ENCODE assay signal across 9 mouse cellular contexts in genomic region chr8:20384990-20385389, GRCm38 (mm10). TPM values are rescaled to one million over a fixed set of nuclear protein-coding genes. Genes with fewer than 3 reads are reported as not detected.
DNase-seq lines count a peak whose midpoint lies in the region; ATAC-seq and TF ChIP-seq lines count a peak whose summit lies in the region.
"Not testable (repeated sequence)": the region's sequence is repeated elsewhere in the genome, so short reads cannot be mapped to it uniquely, and the experiment has no call there.
"Had no signal": no experiment of that assay in that cellular context is flagged by ENCODE, and none has a peak within 500 bp of the region (broad histone marks: within the 10 kb centered on the region; RNA-seq: fewer than 3 reads in every experiment).

No protein-coding gene starts in this region.

- not testable (repeated sequence) for TF ChIP-seq EP300 in lung, postnatal 0 days (IDR thresholded peaks at IDR 0.05)

- not testable (repeated sequence) for H3K27ac ChIP-seq in lung, embryonic 16.5 days (ENCODE audit: low read length); lung, postnatal 0 days (ENCODE audit: low read length)

- not testable (repeated sequence) for H3K36me3 ChIP-seq in lung, embryonic 16.5 days (ENCODE audit: control insufficient read depth, insufficient read depth, low read length); lung, postnatal 0 days (ENCODE audit: insufficient read depth, low read length)

- peak; percentile 44 for DNase-seq in heart, adult 11 months
- not testable (repeated sequence) for DNase-seq in lung, postnatal 0 days (ENCODE audit: low spot score)

- ATAC-seq in lung, embryonic 16.5 days (ENCODE audit: low read depth): peak; percentile 69
- peak; percentile 61 for ATAC-seq in lung, postnatal 0 days

- H3K27me3 ChIP-seq in lung, embryonic 16.5 days (ENCODE audit: control insufficient read depth, insufficient read depth, low read depth, low read length); lung, postnatal 0 days (replicated peaks; ENCODE audit: insufficient read depth, low read length): not testable (repeated sequence)

- H3K4me3 ChIP-seq in lung, embryonic 16.5 days (ENCODE audit: low read length); lung, postnatal 0 days (ENCODE audit: low read depth, low read length): not testable (repeated sequence)

- not testable (repeated sequence) for TF ChIP-seq CTCF in lung, postnatal 0 days (IDR thresholded peaks at IDR 0.05)

- H3K9me3 ChIP-seq in lung, embryonic 16.5 days (ENCODE audit: control insufficient read depth, low read length); lung, postnatal 0 days (ENCODE audit: low read length): not testable (repeated sequence)

- H3K4me2 ChIP-seq in lung, embryonic 16.5 days (ENCODE audit: low read depth, low read length); lung, postnatal 0 days (replicated peaks; ENCODE audit: low read depth, low read length): not testable (repeated sequence)

- not testable (repeated sequence) for H3K9ac ChIP-seq in lung, embryonic 16.5 days (ENCODE audit: low read length); lung, postnatal 0 days (replicated peaks; ENCODE audit: low read depth)

- H3K4me1 ChIP-seq in lung, embryonic 16.5 days (replicated peaks; ENCODE audit: control insufficient read depth, insufficient read depth, low read length); lung, postnatal 0 days (ENCODE audit: insufficient read depth, low read depth, low read length): not testable (repeated sequence)

- WGBS in lung, embryonic 16.5 days: no CpG with 5 or more reads among the region's 2 CpGs
- no CpG with 5 or more reads among the region's 2 CpGs for WGBS in lung, postnatal 0 days

RNA-seq across cellular contexts. Expression of gene Gm15319, which starts 22.0 kb away (rescaled TPM):
- polyA plus RNA-seq in lung, embryonic 16.5 days (2015; fragmentation: Nextera tagmentation; extraction: Ambion mirVana): 0.13 TPM in 1 of 2 replicates, not detected in the other
- polyA plus RNA-seq in lung, postnatal 0 days (2015; fragmentation: Nextera tagmentation; extraction: Ambion mirVana): not detected in 2 replicates
- polyA plus RNA-seq: activated CD4-positive, CD25-positive, alpha-beta regulatory T cell, adult 4 months; adrenal gland, adult 2 months; C2C12; CD4-positive, CD25-positive, alpha-beta regulatory T cell, adult 4 months; G1E; Patski had no signal
